Mouse (Mus musculus): ENCODE data around the gene Dbnl. TPM values are rescaled to one million over a fixed set of nuclear protein-coding genes. Genes with fewer than 3 reads are reported as not detected.

The Dbnl gene
- polyA plus RNA-seq, 2 experiments: 31.3 to 35.9 TPM

- peaks cover 39% of the 10 kb centered on the region for H3K36me3 ChIP-seq (replicated peaks; ENCODE audit: control insufficient read depth, insufficient read depth, low read depth)
- 78% methylated on average over 9 of the region's 9 CpGs for WGBS (ENCODE audit: insufficient replicate concordance)
Measured at GRCm38 (mm10) chr11:5795290-5795689, 7.0 kb downstream of the Dbnl start.

DNA sequence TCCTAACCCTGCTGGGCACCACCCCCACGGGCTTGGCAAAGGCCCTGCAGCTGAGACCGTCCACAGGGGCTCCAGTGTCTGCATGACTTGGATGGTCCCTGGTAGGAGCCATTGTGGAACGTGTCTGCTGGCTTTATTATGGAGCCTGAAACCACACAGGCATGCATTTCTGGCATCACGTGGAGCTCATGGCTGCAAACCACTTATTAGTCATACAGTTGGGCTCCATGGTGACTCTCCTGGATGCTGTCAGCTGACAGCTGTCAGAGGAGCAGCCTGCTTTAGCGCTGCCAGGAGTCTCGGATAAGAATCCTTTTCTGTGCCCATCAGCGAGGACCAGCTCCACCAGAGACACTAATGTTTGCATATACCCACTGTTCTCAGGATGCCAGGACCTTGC, 7.4 kb downstream of the Dbnl start:
- TF ChIP-seq EP300 (IDR thresholded peaks at IDR 0.05; ENCODE audit: low read depth) (no peak), CTCF (IDR thresholded peaks at IDR 0.05; ENCODE audit: low read depth) (no peak)
- DNase-seq (ENCODE audit: low read depth in 3 of 3, low spot score in 3 of 3) (no peak), ATAC-seq (ENCODE audit: insufficient read depth) (no peak)
- WGBS (ENCODE audit: insufficient replicate concordance): 75% methylated on average over 7 of the region's 7 CpGs
- no peaks in the 10 kb centered on the region for H3K27me3 ChIP-seq (ENCODE audit: control insufficient read depth, insufficient read depth, low read length)
- no peak overlapping the region for H3K9ac ChIP-seq (replicated peaks)
- H3K4me2 ChIP-seq (ENCODE audit: low read depth): no peak overlapping the region
- no peak overlapping the region for H3K4me3 ChIP-seq (ENCODE audit: insufficient read depth in 1 of 2, low read depth in 2 of 2, low read length in 2 of 2)
- H3K36me3 ChIP-seq (replicated peaks; ENCODE audit: control insufficient read depth, insufficient read depth, low read depth): peaks cover 39% of the 10 kb centered on the region
- H3K27ac ChIP-seq: no peak overlapping the region
- H3K4me1 ChIP-seq (replicated peaks; ENCODE audit: control insufficient read depth in 2 of 2, insufficient read depth in 2 of 2, low read length in 1 of 2): no peaks in the 10 kb centered on the region
- H3K9me3 ChIP-seq (ENCODE audit: control insufficient read depth, low read length): no peaks in the 10 kb centered on the region

More at GRCm38 (mm10) chr11:5795290-5795689, 7.0 kb downstream of the Dbnl start:
- Histone ChIP-seq H3K9ac (replicated peaks) (no peak overlapping the region), H3K27me3 (ENCODE audit: control insufficient read depth, insufficient read depth, low read length) (no peaks in the 10 kb centered on the region), H3K27ac (no peak overlapping the region), H3K4me3 (ENCODE audit: insufficient read depth in 1 of 2, low read depth in 2 of 2, low read length in 2 of 2) (no peak overlapping the region), H3K4me2 (ENCODE audit: low read depth) (no peak overlapping the region), H3K4me1 (replicated peaks; ENCODE audit: control insufficient read depth in 2 of 2, insufficient read depth in 2 of 2, low read length in 1 of 2) (no peaks in the 10 kb centered on the region), H3K9me3 (ENCODE audit: control insufficient read depth, low read length) (no peaks in the 10 kb centered on the region)
- no peak for DNase-seq (ENCODE audit: low read depth in 3 of 3, low spot score in 3 of 3)
- TF ChIP-seq EP300 (IDR thresholded peaks at IDR 0.05; ENCODE audit: low read depth) (no peak), CTCF (IDR thresholded peaks at IDR 0.05; ENCODE audit: low read depth) (no peak)
- no peak for ATAC-seq (ENCODE audit: insufficient read depth)

DNA sequence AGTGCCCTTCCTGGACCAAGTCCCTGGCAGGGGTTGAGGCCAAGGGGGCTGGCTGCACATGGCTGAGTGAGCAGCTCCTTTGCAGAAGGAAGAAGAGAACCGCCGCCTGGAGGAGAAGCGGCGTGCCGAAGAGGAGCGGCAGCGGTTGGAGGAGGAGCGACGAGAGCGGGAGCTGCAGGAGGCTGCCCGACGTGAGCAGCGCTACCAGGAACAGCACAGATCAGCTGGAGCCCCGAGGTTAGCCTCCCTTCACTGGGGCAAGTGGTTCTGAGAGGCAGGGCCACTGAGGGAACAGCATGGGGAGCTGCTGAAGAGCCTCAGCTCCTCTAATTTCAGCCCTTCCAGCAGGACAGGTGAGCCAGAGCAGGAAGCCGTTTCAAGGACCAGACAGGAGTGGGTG, 8.7 kb downstream of the Dbnl start:
- H3K9ac ChIP-seq (replicated peaks): no peak overlapping the region
- DNase-seq (ENCODE audit: low read depth in 3 of 3, low spot score in 3 of 3): no peak
- no peaks in the 10 kb centered on the region for H3K9me3 ChIP-seq (ENCODE audit: control insufficient read depth, low read length)
- WGBS (ENCODE audit: insufficient replicate concordance): 82% methylated on average over 15 of the region's 15 CpGs
- no peak overlapping the region for H3K4me3 ChIP-seq (ENCODE audit: insufficient read depth in 1 of 2, low read depth in 2 of 2, low read length in 2 of 2)
- H3K4me1 ChIP-seq (replicated peaks; ENCODE audit: control insufficient read depth in 2 of 2, insufficient read depth in 2 of 2, low read length in 1 of 2): no peaks in the 10 kb centered on the region
- TF ChIP-seq CTCF (IDR thresholded peaks at IDR 0.05; ENCODE audit: low read depth): no peak
- no peak for TF ChIP-seq EP300 (IDR thresholded peaks at IDR 0.05; ENCODE audit: low read depth)
- ATAC-seq (ENCODE audit: insufficient read depth): no peak
- no peak overlapping the region for H3K4me2 ChIP-seq (ENCODE audit: low read depth)
- peaks cover 37% of the 10 kb centered on the region for H3K36me3 ChIP-seq (replicated peaks; ENCODE audit: control insufficient read depth, insufficient read depth, low read depth)
- H3K27ac ChIP-seq: no peak overlapping the region
- no peaks in the 10 kb centered on the region for H3K27me3 ChIP-seq (ENCODE audit: control insufficient read depth, insufficient read depth, low read length)

DNA sequence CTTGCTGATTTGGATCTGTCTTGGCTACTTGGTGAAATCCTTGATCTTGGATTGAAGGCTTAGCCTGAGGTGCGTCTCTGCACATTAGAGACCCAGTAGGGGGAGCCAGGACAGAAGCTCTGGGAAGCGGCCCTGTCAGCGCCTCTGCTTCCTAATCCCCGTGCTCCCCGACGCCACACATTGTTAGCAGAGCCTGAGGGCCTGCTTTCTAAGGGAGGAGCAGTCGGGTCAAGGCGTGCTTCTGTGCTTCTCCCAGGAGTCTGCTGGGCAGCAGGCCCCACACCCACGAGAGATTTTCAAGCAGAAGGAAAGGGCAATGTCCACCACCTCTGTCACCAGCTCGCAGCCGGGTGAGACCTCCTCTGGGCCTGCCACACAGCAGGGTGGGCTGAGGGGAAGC, 9.1 kb downstream of the Dbnl start:
- no peak overlapping the region for H3K4me3 ChIP-seq (ENCODE audit: insufficient read depth in 1 of 2, low read depth in 2 of 2, low read length in 2 of 2)
- H3K9me3 ChIP-seq (ENCODE audit: control insufficient read depth, low read length): no peaks in the 10 kb centered on the region
- H3K4me2 ChIP-seq (ENCODE audit: low read depth): no peak overlapping the region
- no peak overlapping the region for H3K27ac ChIP-seq
- ATAC-seq (ENCODE audit: insufficient read depth) (no peak), DNase-seq (ENCODE audit: low read depth in 3 of 3, low spot score in 3 of 3) (no peak)
- H3K36me3 ChIP-seq (replicated peaks; ENCODE audit: control insufficient read depth, insufficient read depth, low read depth): peaks cover 37% of the 10 kb centered on the region
- TF ChIP-seq CTCF (IDR thresholded peaks at IDR 0.05; ENCODE audit: low read depth) (no peak), EP300 (IDR thresholded peaks at IDR 0.05; ENCODE audit: low read depth) (no peak)
- no peak overlapping the region for H3K9ac ChIP-seq (replicated peaks)
- 79% methylated on average over 11 of the region's 11 CpGs for WGBS (ENCODE audit: insufficient replicate concordance)
- no peaks in the 10 kb centered on the region for H3K27me3 ChIP-seq (ENCODE audit: control insufficient read depth, insufficient read depth, low read length)
- peaks cover 0 to 2% of the 10 kb centered on the region in 2 experiments; a peak in 2 of 4 replicates for H3K4me1 ChIP-seq (replicated peaks; ENCODE audit: control insufficient read depth in 2 of 2, insufficient read depth in 2 of 2, low read length in 1 of 2)

DNA sequence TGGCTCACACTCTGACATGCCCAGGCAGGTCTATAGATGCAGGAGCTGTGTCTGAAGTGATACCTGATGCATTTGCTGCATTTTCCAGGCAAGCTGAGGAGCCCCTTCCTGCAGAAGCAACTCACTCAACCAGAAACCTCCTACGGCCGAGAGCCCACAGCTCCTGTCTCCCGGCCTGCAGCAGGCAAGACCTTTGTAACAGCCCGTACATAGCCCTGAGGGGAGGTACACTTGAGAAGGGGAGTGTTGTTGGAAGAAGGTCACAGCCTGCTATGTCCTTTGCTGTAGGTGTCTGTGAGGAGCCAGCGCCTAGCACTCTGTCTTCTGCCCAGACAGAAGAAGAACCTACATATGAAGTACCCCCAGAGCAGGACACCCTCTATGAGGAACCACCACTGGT, 9.6 kb downstream of the Dbnl start:
- DNase-seq (ENCODE audit: low read depth in 3 of 3, low spot score in 3 of 3): no peak
- Histone ChIP-seq H3K9ac (replicated peaks) (no peak overlapping the region), H3K4me2 (ENCODE audit: low read depth) (no peak overlapping the region), H3K4me3 (ENCODE audit: insufficient read depth in 1 of 2, low read depth in 2 of 2, low read length in 2 of 2) (no peak overlapping the region), H3K4me1 (replicated peaks; ENCODE audit: control insufficient read depth in 2 of 2, insufficient read depth in 2 of 2, low read length in 1 of 2) (peaks cover 0 to 4% of the 10 kb centered on the region in 2 experiments; a peak in 3 of 4 replicates), H3K9me3 (ENCODE audit: control insufficient read depth, low read length) (no peaks in the 10 kb centered on the region), H3K27me3 (ENCODE audit: control insufficient read depth, insufficient read depth, low read length) (no peaks in the 10 kb centered on the region), H3K27ac (no peak overlapping the region), H3K36me3 (replicated peaks; ENCODE audit: control insufficient read depth, insufficient read depth, low read depth) (peaks cover 37% of the 10 kb centered on the region)
- 81% methylated on average over 5 of the region's 5 CpGs for WGBS (ENCODE audit: insufficient replicate concordance)
- TF ChIP-seq CTCF (IDR thresholded peaks at IDR 0.05; ENCODE audit: low read depth) (no peak), EP300 (IDR thresholded peaks at IDR 0.05; ENCODE audit: low read depth) (no peak)
- no peak for ATAC-seq (ENCODE audit: insufficient read depth)
